Mouse (Mus musculus) lung, postnatal 0 days (tissue): ENCODE results near the gene Aoc3. TPM values are rescaled to one million over a fixed set of nuclear protein-coding genes. Genes with fewer than 3 reads are reported as not detected.

Source experiments
- ATAC-seq: fragments of 200-750 bp; cut with Nextera tagmentation; 2 replicates; pipeline ENCODE4 v1.8.0; 2017; ENCODE audit warnings: moderate library complexity
- DNase-seq: peaks from one replicate; pipeline ENCODE4 v3.0.0-alpha.2; 2016; ENCODE audit warnings: low spot score
- H3K27ac ChIP-seq: fragments of 300-500 bp; sonication (generic); 2 replicates; pipeline ENCODE4 v1.5.1; 2014; ENCODE audit warnings: antibody characterized with exemption, mild to moderate bottlenecking, low read length, mixed read lengths
- H3K27me3 ChIP-seq: fragments of 300-500 bp; sonication (generic); replicated peaks from 2 replicates; pipeline ENCODE4 v1.6.1; 2014; ENCODE audit warnings: low read length, mixed read lengths; ENCODE audit not compliant: insufficient read depth
- H3K36me3 ChIP-seq: fragments of 300-500 bp; sonication (generic); 2 replicates; pipeline ENCODE4 v1.6.1; 2014; ENCODE audit warnings: low read length, mixed read lengths; ENCODE audit not compliant: insufficient read depth
- H3K4me1 ChIP-seq: fragments of 300-500 bp; sonication (generic); 2 replicates; pipeline ENCODE4 v1.6.1; 2014; ENCODE audit warnings: antibody characterized with exemption, low read depth, low read length, mixed read lengths; ENCODE audit not compliant: insufficient read depth
- H3K4me2 ChIP-seq: fragments of 300-500 bp; sonication (generic); replicated peaks from 2 replicates; pipeline ENCODE4 v1.6.1; 2014; ENCODE audit warnings: low read depth, mild to moderate bottlenecking, low read length, moderate library complexity, mixed read lengths
- H3K4me3 ChIP-seq: fragments of 300-500 bp; sonication (generic); 2 replicates; pipeline ENCODE4 v1.5.1; 2014; ENCODE audit warnings: low read depth, low read length
- H3K9ac ChIP-seq: fragments of 300-500 bp; sonication (generic); replicated peaks from 2 replicates; pipeline ENCODE4 v1.6.1; 2014; ENCODE audit warnings: low read depth, mild to moderate bottlenecking
- H3K9me3 ChIP-seq: fragments of 300-500 bp; sonication (generic); 2 replicates; pipeline ENCODE4 v1.6.1; 2016; ENCODE audit warnings: low read length, mixed read lengths
- CTCF ChIP-seq: IDR thresholded peaks from 2 replicates; pipeline ENCODE4 v1.5.1; 2016; ENCODE audit warnings: antibody characterized with exemption, mild to moderate bottlenecking
- EP300 ChIP-seq: IDR thresholded peaks from 2 replicates; pipeline ENCODE4 v1.6.1; 2016; ENCODE audit warnings: antibody characterized with exemption, mild to moderate bottlenecking, control low read depth
- WGBS: fragments of 180-500 bp; shearing (Covaris S2); extraction: QIAGEN DNeasy Blood & Tissue Kit; methylation state at CpG from one replicate; pipeline ENCODE4 v1.1.7; 2014; 5-methylcytosine and 5-hydroxymethylcytosine counted together
- polyA plus RNA-seq: library from polyadenylated mRNA; unstranded; fragments of >200 nt; fragmentation: Nextera tagmentation; extraction: Ambion mirVana; gene quantifications from 2 replicates; pipeline ENCODE4 v1.2.1, GENCODE M21; 2015

Gene Aoc3
- polyA plus RNA-seq, 1 experiment from 2014 or later, result 1.6 TPM

DNA sequence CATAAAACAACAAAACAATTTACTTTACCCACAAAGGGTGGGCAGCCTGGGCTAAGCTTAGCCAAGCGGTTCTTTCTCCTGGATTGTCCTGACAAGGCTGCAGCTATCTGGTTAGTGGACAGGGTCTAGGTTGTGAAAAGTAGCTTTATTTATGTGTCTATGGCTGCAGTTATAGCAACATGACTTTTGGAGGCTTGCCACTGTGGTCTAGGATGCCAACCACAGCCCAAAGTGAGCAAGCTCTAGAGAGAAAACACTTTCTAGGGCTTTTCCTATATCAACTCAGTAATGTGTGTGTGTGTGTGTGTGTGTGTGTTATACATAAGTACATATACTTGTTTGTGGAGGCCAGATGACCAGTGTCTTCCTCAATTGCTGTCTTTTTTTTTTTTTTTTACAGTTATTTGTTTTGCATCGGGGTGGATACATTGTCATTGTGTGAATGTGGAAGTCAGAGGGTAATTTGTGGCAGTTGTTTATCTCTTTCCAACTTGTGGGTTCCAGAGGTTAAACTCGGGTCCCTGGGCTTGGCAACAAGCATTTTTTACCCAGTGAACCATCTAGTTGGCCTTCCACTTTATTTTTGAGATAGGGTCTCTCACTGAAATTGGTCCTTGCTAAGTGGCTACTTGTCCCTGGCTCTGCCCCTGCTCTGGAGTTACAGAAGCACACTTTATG lies 27.2 kb downstream of the Aoc3 start:
- Histone ChIP-seq H3K4me2 (no peak overlapping the region), H3K4me3 (no peak overlapping the region), H3K27me3 (no peaks in the 10 kb centered on the region), H3K27ac (no peak overlapping the region), H3K9me3 (no peaks in the 10 kb centered on the region), H3K36me3 (no peaks in the 10 kb centered on the region), H3K9ac (no peak overlapping the region), H3K4me1 (no peaks in the 10 kb centered on the region)
- ATAC-seq (no peak), DNase-seq (no peak)
- WGBS, result 58% methylated on average over 3 of the region's 3 CpGs
- no peak for TF ChIP-seq CTCF
- TF ChIP-seq EP300, result no peak

DNA sequence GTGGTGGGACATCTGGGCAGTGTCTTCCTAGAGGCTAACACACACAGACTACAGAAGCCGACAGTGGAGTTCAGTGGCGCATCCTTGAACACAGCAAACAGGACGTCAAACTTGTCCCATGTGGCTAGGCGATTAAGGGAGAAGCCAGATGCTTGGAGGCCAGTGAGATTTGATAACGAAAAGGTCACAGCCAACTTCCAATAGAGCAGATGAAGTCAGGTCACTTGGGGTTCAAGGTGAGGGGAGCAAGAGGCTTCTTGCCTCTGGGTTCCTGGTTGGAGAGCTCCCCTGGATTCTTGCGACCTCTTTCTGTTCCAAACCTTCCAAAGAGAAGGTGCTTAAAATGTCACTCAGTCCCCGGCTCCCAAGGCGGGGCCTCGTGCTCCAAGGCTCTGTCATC lies 29.4 kb downstream of the Aoc3 start:
- ATAC-seq, result no peak
- Histone ChIP-seq H3K4me2 (no peak overlapping the region), H3K9ac (no peak overlapping the region), H3K27ac (peak overlapping the region; percentile 76), H3K27me3 (no peaks in the 10 kb centered on the region), H3K36me3 (no peaks in the 10 kb centered on the region), H3K4me3 (no peak overlapping the region), H3K9me3 (no peaks in the 10 kb centered on the region), H3K4me1 (no peaks in the 10 kb centered on the region)
- 60% methylated on average over 9 of the region's 9 CpGs for WGBS
- no peak for DNase-seq
- TF ChIP-seq EP300 (no peak), CTCF (no peak)

DNA sequence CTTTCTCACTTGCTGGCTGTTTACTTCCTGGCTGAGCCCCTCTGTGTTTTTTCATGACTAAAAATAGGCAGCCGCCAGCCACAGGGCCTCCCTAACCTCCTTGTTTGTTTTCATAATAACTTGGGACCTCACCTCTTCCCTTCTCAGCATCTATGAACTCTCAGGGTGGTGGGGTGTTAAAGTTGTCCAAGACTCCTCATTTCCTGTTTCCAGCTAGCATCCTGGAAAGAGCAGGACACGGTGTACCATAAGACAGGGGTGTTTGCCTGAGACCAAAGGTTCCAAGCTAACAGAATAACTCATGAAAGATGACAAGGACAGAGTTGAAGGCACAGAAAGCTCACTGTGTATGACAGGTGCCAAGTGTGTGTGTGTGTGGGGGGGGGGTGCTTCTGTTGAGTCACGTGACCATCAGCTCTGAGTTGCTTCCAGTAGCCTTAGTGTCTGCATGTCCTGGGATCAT lies 30.3 kb downstream of the Aoc3 start:
- Histone ChIP-seq H3K9ac (no peak overlapping the region), H3K36me3 (no peaks in the 10 kb centered on the region), H3K9me3 (no peaks in the 10 kb centered on the region), H3K27me3 (no peaks in the 10 kb centered on the region), H3K4me2 (no peak overlapping the region), H3K27ac (peak overlapping the region; percentile 76), H3K4me1 (no peaks in the 10 kb centered on the region), H3K4me3 (no peak overlapping the region)
- WGBS, result 31% methylated on average over 3 of the region's 3 CpGs
- TF ChIP-seq CTCF (no peak), EP300 (peak; percentile 97)
- ATAC-seq, result peak; percentile 87
- peak; percentile 57 for DNase-seq

- no peak overlapping the region for H3K4me2 ChIP-seq
- no peak for TF ChIP-seq EP300
- no peak for TF ChIP-seq CTCF
- no peaks in the 10 kb centered on the region for H3K27me3 ChIP-seq
- 33% methylated on average over 5 of the region's 5 CpGs for WGBS
- no peak overlapping the region for H3K27ac ChIP-seq
- no peaks in the 10 kb centered on the region for H3K9me3 ChIP-seq
- H3K36me3 ChIP-seq, result no peaks in the 10 kb centered on the region
- no peak for DNase-seq
- no peaks in the 10 kb centered on the region for H3K4me1 ChIP-seq
- H3K4me3 ChIP-seq, result no peak overlapping the region
- ATAC-seq, result no peak
- H3K9ac ChIP-seq, result no peak overlapping the region
Measured at GRCm38 (mm10) chr11:101364531-101364931, 34.1 kb downstream of the Aoc3 start.

GRCm38 (mm10) chr11:101367326-101367935 lies 37.0 kb downstream of the Aoc3 start, which contains the start of gene G6pc:
G6pc (plus strand) TSS chr11:101367561.
- Histone ChIP-seq H3K4me1 (no peaks in the 10 kb centered on the region), H3K36me3 (no peaks in the 10 kb centered on the region), H3K27me3 (no peaks in the 10 kb centered on the region), H3K9me3 (no peaks in the 10 kb centered on the region), H3K4me2 (no peak within 1 kb of the TSS), H3K4me3 (no peak within 1 kb of the TSS), H3K27ac (no peak within 1 kb of the TSS), H3K9ac (no peak within 1 kb of the TSS)
- DNase-seq (no peak), ATAC-seq (no peak)
- TF ChIP-seq CTCF (no peak), EP300 (no peak)
- 77% methylated on average over 8 of the region's 8 CpGs for WGBS

DNA sequence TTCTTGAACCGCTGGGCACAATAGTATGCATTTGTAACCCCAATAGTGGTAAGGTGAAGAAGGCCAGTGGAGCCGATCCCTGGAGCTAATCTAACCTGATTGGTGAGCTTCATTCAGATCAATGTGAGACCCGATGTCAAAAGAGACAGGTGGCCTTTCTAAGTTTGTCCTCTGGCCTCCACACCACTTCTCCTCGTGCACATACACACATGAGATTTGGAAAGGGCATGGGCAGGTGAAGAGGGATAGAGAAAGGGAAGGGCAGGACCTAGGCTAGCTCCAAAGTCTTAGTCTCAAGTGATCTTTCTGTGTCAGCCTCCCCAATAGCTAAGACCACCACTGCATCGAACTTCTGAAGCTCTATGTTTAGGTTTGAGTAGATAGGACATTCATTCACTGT lies 39.7 kb downstream of the Aoc3 start:
- Histone ChIP-seq H3K4me1 (no peaks in the 10 kb centered on the region), H3K27ac (no peak overlapping the region), H3K4me2 (no peak overlapping the region), H3K4me3 (no peak overlapping the region), H3K9ac (no peak overlapping the region), H3K36me3 (no peaks in the 10 kb centered on the region), H3K9me3 (no peaks in the 10 kb centered on the region), H3K27me3 (no peaks in the 10 kb centered on the region)
- DNase-seq (no peak), ATAC-seq (no peak)
- TF ChIP-seq EP300 (no peak), CTCF (no peak)
- 66% methylated on average over 5 of the region's 5 CpGs for WGBS
